Mouse (Mus musculus) hindbrain, embryonic 16.5 days (tissue): ENCODE data around the gene Nfe2l2. TPM values are rescaled to one million over a fixed set of nuclear protein-coding genes. Genes with fewer than 3 reads are reported as not detected.
"Not testable (repeated sequence)": the region's sequence is repeated elsewhere in the genome, so short reads cannot be mapped to it uniquely, and the experiment has no call there.

Source experiments
- ATAC-seq: fragments of 200-750 bp; cut with Nextera tagmentation; 2 replicates; pipeline ENCODE4 v1.8.0; 2017; ENCODE audit warnings: moderate TSS enrichment, moderate library complexity
- H3K27ac ChIP-seq: fragments of 300-500 bp; sonication (generic); 2 replicates; pipeline ENCODE4 v1.5.1; 2014; ENCODE audit warnings: low read depth, mild to moderate bottlenecking, control low read depth, low read length, moderate library complexity
- H3K27me3 ChIP-seq: fragments of 300-500 bp; sonication (generic); replicated peaks from 2 replicates; pipeline ENCODE4 v1.6.1; 2014; ENCODE audit warnings: low read length; ENCODE audit not compliant: control insufficient read depth, insufficient read depth
- H3K36me3 ChIP-seq: fragments of 300-500 bp; sonication (generic); 2 replicates; pipeline ENCODE4 v1.6.1; 2014; ENCODE audit warnings: mild to moderate bottlenecking, low read length, moderate library complexity, mixed read lengths; ENCODE audit not compliant: control insufficient read depth, insufficient read depth
- H3K4me1 ChIP-seq: fragments of 300-500 bp; sonication (generic); 2 replicates; pipeline ENCODE4 v1.6.1; 2014; ENCODE audit warnings: low read depth, low read length; ENCODE audit not compliant: control insufficient read depth, insufficient read depth
- H3K4me2 ChIP-seq: fragments of 300-500 bp; sonication (generic); 2 replicates; pipeline ENCODE4 v1.6.1; 2014; ENCODE audit warnings: mild to moderate bottlenecking, low read length, control low read depth, moderate library complexity
- H3K4me3 ChIP-seq: fragments of 300-500 bp; sonication (generic); 2 replicates; pipeline ENCODE4 v1.5.1; 2014; ENCODE audit warnings: mild to moderate bottlenecking, low read length, control low read depth, moderate library complexity
- H3K9ac ChIP-seq: fragments of 300-500 bp; sonication (generic); 2 replicates; pipeline ENCODE4 v1.6.1; 2014; ENCODE audit warnings: low read depth, mild to moderate bottlenecking, control low read depth, low read length, moderate library complexity
- H3K9me3 ChIP-seq: fragments of 300-500 bp; sonication (generic); 2 replicates; pipeline ENCODE4 v1.6.1; 2014; ENCODE audit warnings: mild to moderate bottlenecking, low read length, moderate library complexity; ENCODE audit not compliant: control insufficient read depth
- WGBS: fragments of 180-500 bp; shearing (Covaris S2); extraction: QIAGEN DNeasy Blood & Tissue Kit; methylation state at CpG from one replicate; pipeline ENCODE4 v1.1.7; 2014; 5-methylcytosine and 5-hydroxymethylcytosine counted together
- polyA plus RNA-seq: library from polyadenylated mRNA; unstranded; fragments of >200 nt; fragmentation: Nextera tagmentation; extraction: Ambion mirVana; gene quantifications from 2 replicates; pipeline ENCODE4 v1.2.1, GENCODE M21; 2015

The Nfe2l2 gene
- polyA plus RNA-seq, 1 experiment from 2014 or later = 14.3 TPM

GRCm38 (mm10) chr2:75701822-75702587, 2.4 kb downstream of the Nfe2l2 start:
- peaks cover 4% of the 10 kb centered on the region; the same call in 1 of the 2 replicates for H3K27me3 ChIP-seq
- H3K9me3 ChIP-seq = no peaks in the 10 kb centered on the region
- H3K4me2 ChIP-seq = peak overlapping the region; percentile 86; the same call in 1 of the 2 replicates
- H3K4me3 ChIP-seq = no peak overlapping the region
- no peaks in the 10 kb centered on the region for H3K36me3 ChIP-seq
- H3K4me1 ChIP-seq = peaks cover 9% of the 10 kb centered on the region
- no peak overlapping the region for H3K9ac ChIP-seq
- 81% methylated on average over 9 of the region's 9 CpGs for WGBS
- no peak overlapping the region for H3K27ac ChIP-seq
- no peak for ATAC-seq

- 79% methylated on average over 3 of the region's 3 CpGs for WGBS
- no peak overlapping the region for H3K9ac ChIP-seq
- no peak for ATAC-seq
These were observed 3.2 kb downstream of the Nfe2l2 start for GRCm38 (mm10) chr2:75701207-75701606.

GRCm38 (mm10) chr2:75700543-75700942, 3.9 kb downstream of the Nfe2l2 start:
- Histone ChIP-seq H3K36me3 (no peaks in the 10 kb centered on the region), H3K9me3 (no peaks in the 10 kb centered on the region), H3K4me1 (peaks cover 9% of the 10 kb centered on the region), H3K4me2 (no peak overlapping the region), H3K27ac (no peak overlapping the region), H3K27me3 (peaks cover 4% of the 10 kb centered on the region; the same call in 1 of the 2 replicates), H3K9ac (no peak overlapping the region), H3K4me3 (no peak overlapping the region)
- 94% methylated on average over 3 of the region's 3 CpGs for WGBS
- no peak for ATAC-seq

More at GRCm38 (mm10) chr2:75701207-75701606, 3.2 kb downstream of the Nfe2l2 start:
- H3K4me3 ChIP-seq = no peak overlapping the region
- H3K27me3 ChIP-seq = peaks cover 4% of the 10 kb centered on the region; the same call in 1 of the 2 replicates
- no peak overlapping the region for H3K4me2 ChIP-seq
- no peaks in the 10 kb centered on the region for H3K36me3 ChIP-seq
- H3K27ac ChIP-seq = no peak overlapping the region
- H3K9me3 ChIP-seq = no peaks in the 10 kb centered on the region
- peaks cover 9% of the 10 kb centered on the region for H3K4me1 ChIP-seq

- no peak overlapping the region for H3K9ac ChIP-seq
- 76% methylated on average over 3 of the region's 3 CpGs for WGBS
These were observed 5.6 kb downstream of the Nfe2l2 start for GRCm38 (mm10) chr2:75698874-75699273.

GRCm38 (mm10) chr2:75698007-75698406, 6.4 kb downstream of the Nfe2l2 start:
- WGBS = 34% methylated on average over 4 of the region's 4 CpGs
- no peaks in the 10 kb centered on the region for H3K27me3 ChIP-seq
- no peak overlapping the region for H3K4me2 ChIP-seq
- no peak for ATAC-seq
- no peak overlapping the region for H3K9ac ChIP-seq
- no peaks in the 10 kb centered on the region for H3K4me1 ChIP-seq
- H3K27ac ChIP-seq = no peak overlapping the region
- no peaks in the 10 kb centered on the region for H3K9me3 ChIP-seq
- H3K4me3 ChIP-seq = no peak overlapping the region
- no peaks in the 10 kb centered on the region for H3K36me3 ChIP-seq

More at GRCm38 (mm10) chr2:75698874-75699273, 5.6 kb downstream of the Nfe2l2 start:
- H3K4me1 ChIP-seq = no peaks in the 10 kb centered on the region
- H3K9me3 ChIP-seq = no peaks in the 10 kb centered on the region
- no peak for ATAC-seq
- H3K4me3 ChIP-seq = no peak overlapping the region
- H3K4me2 ChIP-seq = no peak overlapping the region
- no peaks in the 10 kb centered on the region for H3K36me3 ChIP-seq
- no peaks in the 10 kb centered on the region for H3K27me3 ChIP-seq
- H3K27ac ChIP-seq = no peak overlapping the region

- Histone ChIP-seq H3K27me3 (no peaks in the 10 kb centered on the region), H3K27ac (no peak overlapping the region), H3K4me3 (no peak overlapping the region), H3K4me2 (no peak overlapping the region), H3K9me3 (no peaks in the 10 kb centered on the region), H3K36me3 (no peaks in the 10 kb centered on the region), H3K9ac (no peak overlapping the region), H3K4me1 (no peaks in the 10 kb centered on the region)
- no peak for ATAC-seq
- 92% methylated on average over 3 of the region's 3 CpGs for WGBS
These were observed 7.2 kb downstream of the Nfe2l2 start for GRCm38 (mm10) chr2:75697222-75697621.

- no peaks in the 10 kb centered on the region for H3K9me3 ChIP-seq
- no peaks in the 10 kb centered on the region for H3K36me3 ChIP-seq
- H3K4me3 ChIP-seq = no peak overlapping the region
- no peaks in the 10 kb centered on the region for H3K27me3 ChIP-seq
- H3K4me1 ChIP-seq = no peaks in the 10 kb centered on the region
- ATAC-seq = no peak
- no peak overlapping the region for H3K4me2 ChIP-seq
- H3K27ac ChIP-seq = no peak overlapping the region
- H3K9ac ChIP-seq = no peak overlapping the region
- 52% methylated on average over 5 of the region's 5 CpGs for WGBS
These were observed 8.1 kb downstream of the Nfe2l2 start for GRCm38 (mm10) chr2:75696371-75696770.

GRCm38 (mm10) chr2:75695676-75696350, 8.6 kb downstream of the Nfe2l2 start:
- no peak overlapping the region for H3K9ac ChIP-seq
- no peaks in the 10 kb centered on the region for H3K27me3 ChIP-seq
- H3K4me2 ChIP-seq = no peak overlapping the region
- H3K36me3 ChIP-seq = no peaks in the 10 kb centered on the region
- H3K27ac ChIP-seq = no peak overlapping the region
- no peaks in the 10 kb centered on the region for H3K9me3 ChIP-seq
- no peak overlapping the region for H3K4me3 ChIP-seq
- 55% methylated on average over 9 of the region's 9 CpGs for WGBS
- no peak for ATAC-seq
- H3K4me1 ChIP-seq = no peaks in the 10 kb centered on the region

- H3K4me3 ChIP-seq, H3K36me3 ChIP-seq, H3K27me3 ChIP-seq, H3K27ac ChIP-seq, H3K4me1 ChIP-seq, H3K9ac ChIP-seq, H3K9me3 ChIP-seq, H3K4me2 ChIP-seq, ATAC-seq: not testable (repeated sequence)
- WGBS = 93% methylated on average over 3 of the region's 3 CpGs
These were observed 9.5 kb downstream of the Nfe2l2 start for GRCm38 (mm10) chr2:75694926-75695325.
